ENCODE assay signal across 8 mouse cellular contexts in the genomic region with DNA sequence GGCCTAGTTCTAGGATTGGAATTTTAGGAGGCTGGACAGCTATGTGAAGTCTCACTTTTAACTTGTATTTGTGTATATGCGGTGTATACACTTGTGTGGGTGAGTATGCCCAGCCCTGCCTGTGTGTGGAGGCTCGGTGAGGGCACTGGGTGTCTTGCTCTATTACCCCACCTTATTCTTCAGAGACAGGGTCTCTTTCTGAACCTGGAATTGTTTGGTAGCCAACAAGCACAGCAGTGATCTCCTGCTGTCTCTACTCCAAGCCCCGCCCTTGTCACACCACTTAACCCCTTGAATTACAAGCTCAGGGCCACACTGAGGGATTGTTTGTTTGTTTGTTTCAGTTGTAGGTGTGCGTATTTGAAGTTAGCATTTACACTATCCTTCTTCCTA. TPM values are rescaled to one million over a fixed set of nuclear protein-coding genes. Genes with fewer than 3 reads are reported as not detected.
DNase-seq lines count a peak whose midpoint lies in the region; ATAC-seq lines count a peak whose summit lies in the region.

No protein-coding gene starts in this region.

- peak overlapping the region; percentile 77; the same call in 1 of the 2 replicates for H3K9ac ChIP-seq in kidney, embryonic 14.5 days (ENCODE audit: low read depth, low read length)
- H3K9ac ChIP-seq in hindbrain, embryonic 14.5 days, result peak overlapping the region; percentile 58

- H3K27me3 ChIP-seq in kidney, embryonic 14.5 days (ENCODE audit: control insufficient read depth, insufficient read depth, low read length), result no peaks in the 10 kb centered on the region
- no peaks in the 10 kb centered on the region for H3K27me3 ChIP-seq in hindbrain, embryonic 14.5 days (ENCODE audit: control insufficient read depth, insufficient read depth, low read length)

- no peak for ATAC-seq in kidney, embryonic 14.5 days (ENCODE audit: low FRiP score, low TSS enrichment)
- no peak for ATAC-seq in hindbrain, embryonic 14.5 days (ENCODE audit: low FRiP score)
- peak; percentile 27; the same call in 1 of the 2 replicates for ATAC-seq in megakaryocyte progenitor cell, adult 5-6 weeks (replicated peaks; ENCODE audit: poor library complexity)

- no peaks in the 10 kb centered on the region for H3K36me3 ChIP-seq in kidney, embryonic 14.5 days (ENCODE audit: control insufficient read depth, insufficient read depth, low read length)
- H3K36me3 ChIP-seq in hindbrain, embryonic 14.5 days (replicated peaks; ENCODE audit: control insufficient read depth, insufficient read depth), result no peaks in the 10 kb centered on the region

- peaks cover 7% of the 10 kb centered on the region; the same call in 1 of the 2 replicates for H3K4me1 ChIP-seq in kidney, embryonic 14.5 days (ENCODE audit: control insufficient read depth, insufficient read depth, low read length)
- peaks cover 18% of the 10 kb centered on the region for H3K4me1 ChIP-seq in hindbrain, embryonic 14.5 days (replicated peaks; ENCODE audit: control insufficient read depth, insufficient read depth, low read length)

- 58% methylated on average over 4 of the region's 4 CpGs for WGBS in kidney, embryonic 14.5 days
- WGBS in hindbrain, embryonic 14.5 days, result 57% methylated on average over 4 of the region's 4 CpGs

- no peaks in the 10 kb centered on the region for H3K9me3 ChIP-seq in kidney, embryonic 14.5 days (ENCODE audit: control insufficient read depth, low read length)
- no peaks in the 10 kb centered on the region for H3K9me3 ChIP-seq in hindbrain, embryonic 14.5 days (ENCODE audit: control insufficient read depth, low read length)

- H3K4me2 ChIP-seq in kidney, embryonic 14.5 days (replicated peaks; ENCODE audit: low read depth, low read length), result peak overlapping the region; percentile 59
- peak overlapping the region; percentile 84 for H3K4me2 ChIP-seq in hindbrain, embryonic 14.5 days (replicated peaks)

- no peak for DNase-seq in kidney, postnatal 14 days
- DNase-seq in adipocyte (ENCODE audit: low spot score), result peak; percentile 65
- no peak for DNase-seq in hindbrain, embryonic 14.5 days (ENCODE audit: low spot score)
- DNase-seq in spleen, adult 18-20 months, result no peak
- DNase-seq in retina, embryonic 14.5 days (ENCODE audit: low spot score), result no peak
- no peak for DNase-seq in cerebellum, adult 11 months

- H3K4me3 ChIP-seq in kidney, embryonic 14.5 days (ENCODE audit: low read length), result peak overlapping the region; percentile 47
- H3K4me3 ChIP-seq in hindbrain, embryonic 14.5 days (replicated peaks; ENCODE audit: low read length), result peak overlapping the region; percentile 35

- no peak overlapping the region for H3K27ac ChIP-seq in kidney, embryonic 14.5 days (ENCODE audit: low read depth, low read length)
- H3K27ac ChIP-seq in hindbrain, embryonic 14.5 days, result no peak overlapping the region

RNA-seq across cellular contexts. Expression of a gene that starts 0.4 kb away (rescaled TPM):
- polyA plus RNA-seq in kidney, embryonic 14.5 days (2014; fragmentation: Nextera tagmentation; extraction: Ambion mirVana), result 2.0 and 4.5 TPM in 2 replicates
- polyA plus RNA-seq in hindbrain, embryonic 14.5 days (2014; fragmentation: Nextera tagmentation; extraction: Ambion mirVana), result 4.7 and 5.3 TPM in 2 replicates
- total RNA-seq in megakaryocyte progenitor cell, adult 5-6 weeks (2015), result 5.2 and 7.4 TPM in 2 replicates
- total RNA-seq in megakaryocyte progenitor cell, adult 5-6 weeks (2017), result 16.2 and 18.6 TPM in 2 replicates

RNA-seq across cellular contexts. Expression of a gene that starts 4.8 kb away (rescaled TPM):
- 1.5 and 2.0 TPM in 2 replicates for polyA plus RNA-seq in kidney, embryonic 14.5 days (2014; fragmentation: Nextera tagmentation; extraction: Ambion mirVana)
- polyA plus RNA-seq in hindbrain, embryonic 14.5 days (2014; fragmentation: Nextera tagmentation; extraction: Ambion mirVana), result 0.86 and 1.2 TPM in 2 replicates
- 44.7 and 60.2 TPM in 2 replicates for total RNA-seq in megakaryocyte progenitor cell, adult 5-6 weeks (2015)
- 28.9 and 41.9 TPM in 2 replicates for total RNA-seq in megakaryocyte progenitor cell, adult 5-6 weeks (2017)

RNA-seq across cellular contexts. Expression of a gene that starts 16.7 kb away (rescaled TPM):
- 2.0 and 3.5 TPM in 2 replicates for polyA plus RNA-seq in kidney, embryonic 14.5 days (2014; fragmentation: Nextera tagmentation; extraction: Ambion mirVana)
- 12.6 and 15.8 TPM in 2 replicates for polyA plus RNA-seq in hindbrain, embryonic 14.5 days (2014; fragmentation: Nextera tagmentation; extraction: Ambion mirVana)
- 10.1 and 15.5 TPM in 2 replicates for total RNA-seq in megakaryocyte progenitor cell, adult 5-6 weeks (2015)
- 6.2 and 9.1 TPM in 2 replicates for total RNA-seq in megakaryocyte progenitor cell, adult 5-6 weeks (2017)

RNA-seq across cellular contexts. Expression of a gene that starts 40.4 kb away (rescaled TPM):
- 203 and 238 TPM in 2 replicates for polyA plus RNA-seq in kidney, embryonic 14.5 days (2014; fragmentation: Nextera tagmentation; extraction: Ambion mirVana)
- polyA plus RNA-seq in hindbrain, embryonic 14.5 days (2014; fragmentation: Nextera tagmentation; extraction: Ambion mirVana), result 140 and 142 TPM in 2 replicates
- total RNA-seq in megakaryocyte progenitor cell, adult 5-6 weeks (2015), result 144 and 171 TPM in 2 replicates
- 128 and 156 TPM in 2 replicates for total RNA-seq in megakaryocyte progenitor cell, adult 5-6 weeks (2017)

RNA-seq across cellular contexts. Expression of a gene that starts 40.5 kb away (rescaled TPM):
- polyA plus RNA-seq in kidney, embryonic 14.5 days (2014; fragmentation: Nextera tagmentation; extraction: Ambion mirVana), result 99.6 and 150 TPM in 2 replicates
- polyA plus RNA-seq in hindbrain, embryonic 14.5 days (2014; fragmentation: Nextera tagmentation; extraction: Ambion mirVana), result 40.1 and 40.7 TPM in 2 replicates
- 205 and 228 TPM in 2 replicates for total RNA-seq in megakaryocyte progenitor cell, adult 5-6 weeks (2015)
- total RNA-seq in megakaryocyte progenitor cell, adult 5-6 weeks (2017), result 207 and 256 TPM in 2 replicates
